Mouse (Mus musculus) layer of hippocampus, postnatal 25 days (tissue): ENCODE data around the gene Plek2. TPM values are rescaled to one million over a fixed set of nuclear protein-coding genes. Genes with fewer than 3 reads are reported as not detected.
"Not testable (repeated sequence)": the region's sequence is repeated elsewhere in the genome, so short reads cannot be mapped to it uniquely, and the experiment has no call there.

Source experiments
- DNase-seq, 2 experiments: peaks; one replicate each; pipeline ENCODE4 v3.0.0; 2022; ENCODE audit warnings: mixed read lengths in 2 of 2, low spot score in 1 of 2; ENCODE audit errors: extremely low spot score in 1 of 2
- total RNA-seq, 2 experiments: library from RNA; stranded (reverse); gene quantifications; 2 replicates each; pipeline ENCODE4 v1.2.3; 2021

The Plek2 gene
- total RNA-seq: under 1 TPM in 1 of 2 experiments, not detected in 1; 0.22 TPM

DNA sequence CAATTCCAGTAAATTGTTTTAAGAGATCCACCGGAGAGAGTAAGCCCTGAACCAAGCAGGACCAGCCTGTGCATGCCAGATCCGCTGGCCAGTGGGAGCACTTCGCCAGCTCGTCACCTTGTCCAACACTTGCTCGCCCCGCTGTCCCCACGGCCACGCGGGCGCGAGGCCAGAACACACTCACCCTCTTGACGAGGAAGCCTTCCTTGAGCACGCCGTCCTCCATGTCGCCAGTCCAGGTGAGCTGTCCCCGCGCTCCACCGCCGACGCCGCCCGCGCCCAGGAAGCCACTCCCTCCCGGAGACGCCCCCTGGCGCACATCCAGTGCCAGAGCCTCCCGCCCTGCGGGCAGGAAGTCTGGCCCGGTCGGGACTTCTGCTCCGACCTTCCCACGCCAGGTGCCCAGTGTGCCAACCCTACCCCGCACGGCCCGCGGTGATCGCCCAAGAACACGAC is at the start of gene Plek2:
Gene Plek2, minus strand, starts transcription at position 258 of the 456 bp plus-strand sequence.
- peak in 1 of 2 experiments; percentile 10 for DNase-seq

DNA sequence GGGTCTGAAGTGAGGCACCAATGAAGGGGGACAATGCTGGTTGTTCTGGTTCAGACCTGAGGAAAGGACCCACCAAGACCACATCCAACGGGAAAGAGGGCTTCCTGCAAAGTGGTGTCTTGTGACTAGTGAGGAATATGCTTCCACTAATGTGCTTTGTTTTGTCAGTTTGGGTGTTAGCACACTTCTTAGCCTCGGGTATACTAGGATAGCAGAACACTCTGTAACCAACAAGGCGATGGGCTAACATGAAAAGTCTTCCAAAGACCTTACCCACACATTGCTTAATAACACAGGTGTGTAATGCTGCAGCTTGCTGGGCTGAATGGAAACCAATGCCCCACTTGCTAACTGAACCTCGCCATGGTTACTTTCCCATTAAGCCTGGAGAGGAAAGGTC is 49.6 kb upstream of the Plek2 start:
- no peak for DNase-seq

DNA sequence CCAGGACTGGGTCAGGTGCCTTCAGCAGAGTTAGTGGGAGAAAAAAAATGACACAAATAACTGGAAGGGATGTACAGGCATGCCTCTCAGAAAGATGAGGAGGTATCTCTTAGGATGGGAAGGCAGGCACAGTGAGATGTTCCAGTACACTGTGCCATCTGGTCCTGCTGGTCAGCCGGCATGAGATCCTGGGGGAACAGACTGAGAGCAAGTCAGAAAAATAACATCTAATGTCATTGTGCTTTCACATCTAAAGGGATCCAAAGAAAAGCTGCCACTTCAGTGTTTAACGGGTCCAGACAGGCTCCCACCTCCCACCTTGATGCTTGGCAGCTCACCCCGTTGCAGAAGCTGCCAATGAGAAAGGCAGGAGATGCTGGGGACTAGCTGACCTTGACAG is 45.7 kb upstream of the Plek2 start:
- peak in 1 of 2 experiments; percentile 8 for DNase-seq

DNA sequence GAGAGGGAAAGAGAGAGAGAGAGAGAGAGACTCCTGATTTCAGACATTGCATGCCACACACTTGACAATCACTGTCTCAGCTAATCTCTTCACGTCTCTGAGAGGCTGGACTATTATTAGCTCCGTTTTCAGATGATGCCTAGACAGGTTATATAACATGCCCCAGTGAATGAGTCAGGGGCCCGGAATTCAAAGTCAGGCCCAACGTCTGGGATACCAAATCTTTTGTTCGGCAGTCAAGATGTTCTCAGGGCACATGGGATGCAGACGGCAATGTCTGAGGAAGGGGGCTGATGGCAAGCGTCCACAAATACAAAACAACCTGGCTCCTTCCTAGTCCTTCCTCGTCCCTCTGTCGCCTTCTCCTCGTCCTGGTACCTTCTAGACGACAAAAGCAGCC is 45.3 kb upstream of the Plek2 start:
- peak; percentile 6 to 8 for DNase-seq

DNA sequence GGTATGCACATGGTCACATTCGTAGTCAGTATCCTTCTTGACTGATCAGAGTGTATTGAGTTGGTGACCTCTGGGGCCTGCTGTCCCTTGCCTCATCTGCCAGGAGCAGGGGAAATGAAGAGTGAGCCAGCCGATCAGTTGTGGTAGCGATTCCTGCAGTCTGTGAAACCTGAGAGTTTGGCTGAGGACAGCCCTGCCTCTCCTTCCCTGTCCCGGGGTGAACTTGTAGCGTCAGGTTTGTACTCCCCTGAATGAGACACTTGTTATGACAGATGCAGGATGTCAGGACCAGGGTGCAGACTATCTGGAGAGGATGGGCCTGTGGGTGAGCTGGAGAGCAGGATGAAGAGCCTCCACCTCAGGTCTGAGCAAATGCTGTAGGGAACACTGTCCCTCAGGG is 40.9 kb upstream of the Plek2 start:
- DNase-seq: no peak

DNA sequence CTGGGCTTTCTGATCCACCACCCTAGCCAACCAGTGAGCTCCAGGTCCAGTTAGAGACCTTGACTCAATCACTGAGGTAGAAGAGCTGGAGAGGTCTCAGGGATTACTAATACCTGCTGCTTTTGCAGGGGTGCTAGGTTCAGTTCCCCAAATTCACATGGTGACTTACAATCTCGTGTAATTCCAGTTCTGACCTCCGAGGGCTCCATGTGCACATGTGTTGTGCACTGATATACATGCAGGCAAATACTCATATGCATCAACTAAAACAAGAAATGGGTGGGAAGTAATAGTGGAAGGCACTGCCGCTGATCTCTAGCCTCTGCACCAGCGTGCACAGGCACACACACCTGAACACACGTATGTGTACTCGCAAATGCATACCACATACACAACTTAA is 40.4 kb upstream of the Plek2 start:
- DNase-seq: no peak

DNA sequence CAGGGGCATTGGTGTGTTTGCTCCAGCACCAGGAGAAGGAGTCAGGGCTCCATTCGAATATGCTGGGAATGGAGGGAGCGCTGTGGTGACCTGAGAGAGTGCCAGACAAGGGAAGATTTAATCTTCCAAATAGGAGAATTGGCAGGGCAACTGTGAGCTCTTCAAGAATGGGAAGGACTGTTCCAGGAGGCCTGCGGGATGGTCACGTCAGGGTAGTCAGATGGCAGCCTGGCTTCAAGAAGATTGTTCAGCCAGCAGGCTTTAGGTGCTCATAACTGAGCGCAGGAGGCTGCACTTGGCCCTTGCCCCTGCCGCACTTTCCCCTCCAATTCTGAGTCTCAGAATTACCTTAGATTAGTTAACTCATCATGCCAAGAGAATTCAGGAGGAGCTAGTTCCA is 36.2 kb upstream of the Plek2 start:
- no peak for DNase-seq

DNA sequence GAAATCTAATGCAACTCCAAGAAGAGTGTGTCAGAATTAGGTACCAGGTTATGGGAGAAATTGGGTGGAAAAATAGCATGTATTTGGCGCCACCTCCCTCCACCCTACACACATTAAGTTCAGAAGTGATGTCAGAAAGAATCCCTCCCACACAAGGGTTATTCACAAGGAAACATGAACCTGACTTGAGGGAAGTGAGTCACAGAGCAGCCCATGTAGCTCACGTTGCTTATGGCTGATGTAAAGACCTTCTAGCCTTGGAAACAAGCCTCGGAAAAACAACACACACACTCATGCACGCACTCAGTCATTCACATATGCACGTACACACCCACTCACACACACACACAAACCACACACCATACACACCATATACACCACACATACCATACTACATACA is 33.3 kb upstream of the Plek2 start:
- no peak for DNase-seq

DNA sequence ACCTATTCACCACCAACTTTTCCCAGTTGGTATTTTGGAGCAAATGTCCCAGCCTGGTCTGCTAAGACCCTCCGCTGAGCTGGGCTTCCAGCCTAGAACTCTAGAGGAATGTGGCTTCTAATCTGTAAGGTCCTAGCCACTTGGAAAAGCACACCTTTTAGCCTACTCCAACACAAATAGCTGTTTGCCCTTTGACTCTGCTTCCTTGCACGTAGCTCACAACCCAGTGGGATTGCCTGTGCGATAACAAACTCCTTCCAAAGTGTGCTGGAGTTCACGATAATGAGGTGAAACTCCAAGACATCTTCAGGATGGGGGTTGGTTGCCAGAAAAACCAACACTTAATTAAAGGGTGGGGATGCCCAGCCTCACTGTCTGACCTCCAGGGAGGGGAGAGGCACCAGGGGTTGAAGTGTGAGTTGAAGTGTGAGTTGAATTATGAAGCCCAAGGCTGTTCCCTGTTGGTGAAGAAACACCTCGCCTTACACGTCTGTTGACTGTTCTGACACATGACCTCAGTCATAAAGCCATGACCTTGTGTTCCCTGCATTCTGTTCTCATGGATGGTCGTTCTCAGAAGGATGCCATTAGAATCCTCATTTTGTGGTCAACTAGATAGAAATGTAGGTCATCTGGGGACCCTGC is 32.8 kb upstream of the Plek2 start:
- DNase-seq: no peak

DNA sequence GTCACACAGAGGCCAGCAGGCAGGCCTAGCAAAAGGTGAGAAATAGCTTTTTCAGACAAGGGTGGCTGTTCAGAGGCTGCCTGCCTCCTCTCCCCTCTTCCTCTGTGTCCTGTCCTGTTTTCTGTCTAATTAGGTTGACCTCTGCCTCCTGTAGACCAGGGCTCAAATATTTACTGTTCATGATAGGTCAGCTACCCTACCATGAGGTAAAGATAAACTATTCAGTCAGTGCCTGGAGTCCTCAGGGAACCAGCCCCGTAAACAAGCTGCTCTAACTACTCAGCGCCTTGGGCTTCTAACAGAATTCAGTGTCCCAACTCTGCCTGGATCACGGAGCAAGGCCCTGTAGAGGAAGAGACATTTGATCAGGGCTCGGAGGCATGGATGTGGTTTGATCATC is 29.7 kb upstream of the Plek2 start:
- no peak for DNase-seq

DNA sequence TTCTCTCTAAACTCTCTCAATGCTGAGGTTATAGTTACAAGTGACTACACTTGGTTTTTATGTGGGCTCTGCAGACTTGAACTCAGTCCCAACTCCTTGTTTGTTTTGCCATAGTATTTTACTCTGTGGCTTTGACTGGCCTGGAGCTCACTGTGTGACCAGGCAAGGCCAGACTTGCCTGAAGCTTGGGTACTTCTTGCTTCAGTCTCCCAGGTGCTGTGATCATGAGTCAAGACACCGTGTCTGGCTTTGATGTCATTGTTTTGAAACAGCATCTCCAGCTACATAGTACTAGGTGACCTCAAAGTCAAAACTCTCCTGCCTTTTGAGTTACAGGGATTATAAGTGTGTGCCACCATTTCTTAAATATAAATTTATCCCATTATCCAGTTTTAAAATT is 23.1 kb upstream of the Plek2 start:
- no peak for DNase-seq

DNA sequence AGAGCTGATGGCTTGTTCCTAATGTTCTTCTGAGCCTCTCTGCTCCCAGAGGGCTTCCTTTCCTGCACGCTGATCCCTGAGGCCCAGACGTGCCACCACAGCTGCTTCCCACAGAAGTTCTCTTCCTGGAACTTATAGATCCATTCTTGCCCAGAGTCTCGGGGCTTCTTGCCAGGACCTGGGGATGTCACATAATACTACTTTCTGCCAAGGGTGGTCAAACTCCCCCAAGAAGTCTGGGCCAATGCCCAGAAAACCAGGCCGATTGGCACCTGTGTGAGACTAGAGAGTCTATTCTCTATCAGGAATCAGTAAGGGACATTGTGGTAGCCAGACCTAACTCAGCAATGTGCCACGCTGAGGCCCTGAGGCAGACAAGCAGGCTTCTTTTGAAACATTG is 20.5 kb upstream of the Plek2 start:
- no peak for DNase-seq

DNA sequence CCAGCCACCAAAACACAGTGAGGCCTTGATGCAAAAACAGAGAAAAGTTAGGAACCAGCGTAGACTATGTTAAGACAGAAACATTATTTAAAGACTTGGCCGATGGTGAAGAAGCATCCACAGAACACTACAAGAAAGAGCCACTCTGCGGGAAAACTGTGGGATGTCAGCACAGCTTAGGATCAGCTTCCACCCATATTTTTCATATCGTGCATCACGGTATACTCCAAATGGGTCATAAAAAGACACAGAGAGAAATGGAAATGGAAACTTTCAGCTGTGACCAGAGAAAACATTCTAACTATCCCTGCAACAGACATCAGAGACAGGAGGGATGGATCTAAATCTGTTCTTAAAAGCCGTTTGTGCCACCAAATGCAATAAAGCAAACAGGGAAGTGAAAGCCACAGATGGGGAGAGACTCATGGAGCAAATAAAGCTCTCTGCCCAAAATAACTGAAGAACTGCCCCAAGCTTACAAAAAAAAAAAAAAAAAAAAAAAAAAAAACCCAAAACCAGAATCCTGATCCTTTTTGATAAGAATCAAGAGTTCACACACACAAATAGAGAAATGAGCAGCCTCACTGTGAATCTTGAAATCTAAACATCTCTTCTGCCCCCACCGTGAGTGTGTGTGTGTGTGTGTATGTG is 16.9 kb upstream of the Plek2 start:
- DNase-seq: no peak

DNA sequence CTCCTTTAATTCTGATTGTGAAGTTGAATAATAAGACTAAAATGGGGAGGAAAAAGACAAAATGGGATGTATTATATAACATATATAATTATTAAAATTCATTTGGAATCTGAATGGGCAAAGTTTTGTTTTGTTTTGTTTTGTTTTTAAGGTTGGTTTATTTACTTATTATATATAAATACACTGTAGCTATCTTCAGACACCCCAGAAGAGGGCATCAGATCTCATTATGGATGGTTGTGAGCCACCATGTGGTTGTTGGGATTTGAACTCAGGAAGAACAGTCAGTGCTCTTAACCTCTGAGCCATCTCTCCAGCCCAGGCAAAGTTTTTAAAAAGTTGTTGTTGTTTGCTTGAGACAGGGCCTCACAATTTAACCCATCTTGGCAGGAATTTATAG is 16.2 kb upstream of the Plek2 start:
- not testable (repeated sequence) for DNase-seq

DNA sequence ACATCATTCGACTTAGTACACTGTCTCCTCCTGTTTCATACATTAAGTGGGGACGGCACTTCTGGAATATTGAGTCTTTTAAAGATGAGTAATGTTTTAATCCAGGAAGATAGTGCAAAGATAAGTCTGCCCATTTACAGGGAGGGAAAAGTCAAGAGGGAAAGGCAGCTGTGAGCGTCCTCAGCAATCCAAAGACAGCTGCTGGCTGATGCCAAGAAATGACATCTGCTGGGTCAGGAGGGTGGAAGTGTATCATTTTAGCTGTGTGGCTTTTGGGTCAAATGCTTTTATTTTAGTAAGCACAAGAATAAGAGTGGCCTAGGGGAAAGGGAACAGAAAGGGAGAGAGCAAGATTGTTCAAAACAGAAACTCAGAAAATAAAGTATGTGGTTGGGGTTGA is 15.3 kb upstream of the Plek2 start:
- DNase-seq: no peak

DNA sequence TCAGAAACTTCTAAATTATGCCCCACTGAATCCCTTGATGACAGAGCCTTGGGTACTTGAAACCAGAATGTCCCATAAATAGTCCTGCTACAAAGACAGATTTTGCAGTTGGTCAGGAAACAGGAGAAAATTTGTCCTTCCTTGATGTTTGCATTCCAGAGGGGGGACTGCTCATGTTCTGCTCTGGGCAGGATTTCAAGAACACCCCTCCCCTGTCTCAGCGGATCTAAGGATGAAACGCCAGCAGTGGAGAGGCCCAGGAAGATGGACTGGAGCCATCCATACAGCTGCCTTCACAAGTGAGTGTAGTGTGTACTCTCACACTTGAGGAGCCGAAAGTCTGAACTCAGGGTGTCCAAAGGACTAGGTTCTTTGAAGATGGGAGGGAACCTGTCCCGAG is 14.7 kb upstream of the Plek2 start:
- DNase-seq: no peak

DNA sequence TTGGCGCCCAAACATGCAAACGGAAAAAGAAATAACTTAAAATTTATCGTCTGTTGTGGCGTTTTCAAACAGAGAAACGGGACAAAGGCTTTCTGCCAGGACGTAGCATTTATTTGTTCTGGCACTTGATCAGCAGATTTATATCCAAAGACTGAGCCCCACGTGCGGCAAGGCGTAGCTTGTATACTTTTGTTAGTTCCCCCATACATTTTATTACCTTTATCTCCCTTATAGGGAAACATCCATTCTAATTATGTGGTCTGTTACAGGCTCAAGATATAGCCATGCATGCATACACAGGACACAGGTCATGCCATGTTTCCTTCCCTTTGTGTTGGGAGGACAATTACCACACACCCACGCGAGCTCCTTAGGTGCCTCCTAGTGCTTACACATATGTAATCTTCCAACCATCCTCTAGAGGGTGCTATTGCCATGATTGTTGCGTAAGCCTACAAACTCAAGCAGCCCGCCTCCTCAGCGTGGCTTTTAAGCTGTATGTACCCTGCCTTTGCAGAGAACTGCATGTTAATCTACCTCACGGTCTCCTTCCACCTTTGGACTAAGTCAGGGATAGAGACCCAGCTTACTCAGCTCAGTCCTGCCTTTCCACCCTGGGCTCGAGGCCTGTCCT is 12.4 kb upstream of the Plek2 start:
- peak; percentile 32 to 34 for DNase-seq

DNA sequence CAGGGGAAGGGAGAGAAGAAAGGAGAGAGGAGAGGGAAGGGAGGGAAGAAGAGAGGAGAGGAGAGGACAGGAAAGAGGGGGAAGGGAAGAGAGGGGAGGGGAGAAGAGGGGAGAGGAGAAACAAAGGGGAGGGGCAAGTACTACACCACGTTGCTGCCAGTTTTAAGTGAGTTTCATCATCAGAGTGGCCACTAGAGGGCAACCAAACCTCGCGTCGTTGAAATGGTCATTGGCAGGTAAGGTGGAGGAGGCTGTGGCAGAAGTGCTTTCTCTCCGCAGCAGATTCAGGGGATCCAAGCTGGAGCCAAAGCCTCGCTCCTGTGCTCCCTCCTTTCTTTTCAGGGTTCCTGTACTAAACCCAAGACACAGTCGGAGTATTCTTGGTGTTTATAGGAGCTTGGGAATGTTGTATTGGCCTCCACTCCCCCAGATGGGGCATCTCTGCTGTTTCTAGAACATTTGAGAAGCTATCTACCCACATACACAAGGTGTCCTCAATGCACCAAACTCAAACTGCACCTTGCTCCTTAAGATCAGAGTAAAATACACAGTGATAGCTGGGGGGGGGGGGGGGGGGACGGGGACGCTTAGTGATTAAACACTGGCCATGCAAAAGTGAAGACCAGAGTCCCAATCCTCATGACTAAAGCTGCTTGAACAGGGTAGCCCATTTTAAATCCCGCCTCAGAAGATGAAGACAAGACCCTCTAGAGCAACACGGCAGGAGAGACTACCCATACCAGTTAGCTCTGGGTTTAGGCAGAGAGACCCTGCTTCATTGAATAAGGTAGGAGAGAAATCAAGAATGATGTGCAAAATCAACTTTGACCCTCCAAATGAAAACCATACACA is 11.7 kb upstream of the Plek2 start:
- peak; percentile 58 to 76 for DNase-seq

DNA sequence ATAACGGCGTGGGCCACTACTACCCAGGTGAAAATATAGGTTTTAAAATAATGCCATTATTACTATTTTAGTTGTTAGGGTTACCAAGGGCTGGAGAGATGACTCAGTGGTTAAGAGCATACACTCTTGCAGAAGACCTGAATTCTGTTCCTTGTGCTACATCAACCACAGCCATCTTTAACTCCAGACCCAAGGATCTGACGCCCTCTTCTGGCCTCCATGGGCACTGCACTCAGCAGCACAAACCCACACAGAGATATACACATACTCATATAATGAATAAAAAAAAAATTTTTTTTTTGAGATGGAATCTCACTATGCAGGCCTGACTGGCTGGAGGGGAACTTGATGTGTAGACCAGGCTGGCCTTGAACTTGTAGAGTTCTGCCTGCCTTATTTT is 9.5 kb upstream of the Plek2 start:
- DNase-seq: no peak

DNA sequence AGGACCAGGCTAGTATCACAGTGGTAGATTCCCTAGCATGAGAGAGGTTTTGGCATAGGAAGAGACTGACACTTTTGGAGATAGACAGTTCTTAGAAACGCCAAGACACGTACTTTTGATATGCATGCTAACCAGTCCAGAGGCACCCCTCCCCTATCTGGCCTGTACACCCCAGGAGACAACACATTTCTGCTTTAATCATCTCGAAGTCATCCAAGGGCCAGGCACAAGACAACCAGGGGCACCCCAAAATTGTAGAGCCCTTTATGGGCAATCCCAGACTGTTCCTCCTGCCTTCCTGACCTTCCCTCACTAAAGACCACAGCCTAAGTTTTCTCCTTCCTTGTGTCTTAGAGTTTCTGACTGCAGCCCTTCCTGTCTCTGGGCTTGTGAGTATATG is 8.8 kb upstream of the Plek2 start:
- DNase-seq: no peak

DNA sequence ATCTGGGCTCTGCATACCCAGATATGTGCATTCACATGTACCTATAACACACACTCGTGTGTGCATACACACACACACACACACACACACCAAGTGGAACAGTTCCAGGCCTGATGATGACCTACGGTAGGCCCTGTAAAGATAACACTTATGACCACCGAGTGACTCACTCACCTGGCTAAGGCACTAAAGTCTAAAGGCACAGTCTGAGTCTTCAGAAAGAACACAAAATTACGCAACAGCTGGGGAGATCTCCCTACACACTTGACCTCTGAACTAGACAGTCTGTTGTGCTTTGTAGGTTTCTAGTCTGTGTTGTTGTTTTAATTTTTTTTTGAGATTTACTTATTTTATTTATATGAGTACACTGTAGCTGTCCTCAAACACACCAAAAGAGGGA is 7.7 kb upstream of the Plek2 start:
- DNase-seq: no peak
